Mouse (Mus musculus): Measurements from ENCODE around the gene Pex26.

The Pex26 gene

GRCm38 (mm10) chr6:121243161-121243560 is 59.7 kb downstream of the Pex26 start:
- no peak for DNase-seq

- DNase-seq: peak; percentile 92 to 94
Observed at GRCm38 (mm10) chr6:121245127-121246036, 61.9 kb downstream of the Pex26 start, which contains the start of gene Usp18. Gene Usp18, plus strand, starts transcription at chr6:121245906.

GRCm38 (mm10) chr6:121246037-121246361 is 62.5 kb downstream of the Pex26 start:
- no peak for DNase-seq
